In the genomic region with DNA sequence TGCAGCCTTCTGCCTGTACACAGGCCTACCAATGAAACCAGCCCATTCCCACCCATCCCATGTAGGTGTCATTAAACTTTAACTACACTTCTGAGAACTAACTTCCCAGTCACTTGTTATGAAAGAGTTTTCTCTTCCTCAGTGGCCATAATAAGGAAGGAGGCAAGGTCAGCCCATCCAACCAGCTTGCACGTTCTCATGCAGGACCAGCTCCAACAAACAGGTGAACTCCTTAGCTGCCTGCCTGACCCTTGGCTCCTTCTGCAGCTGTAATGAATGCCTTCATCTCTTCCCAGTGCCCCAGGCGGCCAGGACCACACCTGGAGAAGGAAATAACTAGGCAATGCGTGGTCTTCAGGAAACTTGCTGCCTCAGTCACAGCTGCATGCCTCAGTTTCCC, we compare ENCODE assay signal across 29 mouse cellular contexts. TPM values are rescaled to one million over a fixed set of nuclear protein-coding genes. Genes with fewer than 3 reads are reported as not detected.
DNase-seq lines count a peak whose midpoint lies in the region; ATAC-seq and TF ChIP-seq lines count a peak whose summit lies in the region.
"Had no signal": no experiment of that assay in that cellular context is flagged by ENCODE, and none has a peak within 500 bp of the region (broad histone marks: within the 10 kb centered on the region; RNA-seq: fewer than 3 reads in every experiment).

No protein-coding gene starts in this region.

- H3K9me3 ChIP-seq in kidney, embryonic 16.5 days (ENCODE audit: low read length): no peaks in the 10 kb centered on the region
- H3K9me3 ChIP-seq: embryonic facial prominence, embryonic 13.5 days; forebrain, embryonic 10.5 days; forebrain, embryonic 15.5 days; hindbrain, embryonic 12.5 days; limb, embryonic 13.5 days; lung, embryonic 15.5 days; midbrain, embryonic 10.5 days; neural tube, embryonic 13.5 days had no signal

- no peaks in the 10 kb centered on the region for H3K4me1 ChIP-seq in kidney, embryonic 16.5 days (ENCODE audit: insufficient read depth, low read length)
- H3K4me1 ChIP-seq in testis, adult 2 months (ENCODE audit: control insufficient read depth, insufficient read depth, low read length): peaks cover 14% of the 10 kb centered on the region
- H3K4me1 ChIP-seq: lung, embryonic 15.5 days had no signal

- H3K4me3 ChIP-seq in kidney, embryonic 16.5 days (ENCODE audit: low read length): no peak overlapping the region
- peak overlapping the region; percentile 11 for H3K4me3 ChIP-seq in testis, adult 2 months (ENCODE audit: control insufficient read depth, low read depth, low read length)
- H3K4me3 ChIP-seq: embryonic facial prominence, embryonic 13.5 days; forebrain, embryonic 15.5 days; gastrocnemius, adult 2 months; hindbrain, embryonic 12.5 days; limb, embryonic 13.5 days; lung, embryonic 15.5 days; neural tube, embryonic 13.5 days had no signal

- TF ChIP-seq POLR2A in testis, adult 2 months (IDR thresholded peaks at IDR 0.05; ENCODE audit: control insufficient read depth, low read depth, low read length): no peak

- no peak overlapping the region for H3K27ac ChIP-seq in kidney, embryonic 16.5 days (ENCODE audit: low read length)
- H3K27ac ChIP-seq in testis, adult 2 months (ENCODE audit: control insufficient read depth, insufficient read depth, low read depth, low read length): no peak overlapping the region
- H3K27ac ChIP-seq: embryonic facial prominence, embryonic 13.5 days; forebrain, embryonic 15.5 days; gastrocnemius, adult 2 months; hindbrain, embryonic 12.5 days; hindbrain, postnatal 0 days; kidney, postnatal 0 days; limb, embryonic 13.5 days; lung, embryonic 15.5 days; neural tube, embryonic 13.5 days had no signal

- 53% methylated on average over 3 of the region's 3 CpGs for WGBS in kidney, embryonic 16.5 days

- DNase-seq in kidney, adult 18-20 months: peak; percentile 39
- no peak for DNase-seq in testis, postnatal 14 days (ENCODE audit: low spot score)
- DNase-seq in kidney, postnatal 25 days: peak; percentile 38 to 85
- no peak for DNase-seq in thymus, postnatal 4 days
- no peak for DNase-seq in frontal cortex, adult 2 months (ENCODE audit: extremely low spot score in 1 of 2, low spot score in 1 of 2)
- DNase-seq: adrenal gland, adult 8-10 months; cerebellum, adult 9-11 months; gastrocnemius, adult 2 months; gastrocnemius, postnatal 36 days; heart, adult 18-20 months; heart, postnatal 36 days; right cerebral cortex, postnatal 4 days had no signal

- no peaks in the 10 kb centered on the region for H3K36me3 ChIP-seq in kidney, embryonic 16.5 days (ENCODE audit: insufficient read depth, low read length)
- no peaks in the 10 kb centered on the region for H3K36me3 ChIP-seq in testis, adult 2 months (ENCODE audit: control insufficient read depth, insufficient read depth, low read length)
- H3K36me3 ChIP-seq: embryonic facial prominence, embryonic 13.5 days; forebrain, embryonic 10.5 days; forebrain, embryonic 15.5 days; hindbrain, embryonic 12.5 days; limb, embryonic 13.5 days; lung, embryonic 15.5 days; midbrain, embryonic 10.5 days; neural tube, embryonic 13.5 days had no signal

- peaks cover 4% of the 10 kb centered on the region for H3K27me3 ChIP-seq in kidney, embryonic 16.5 days (ENCODE audit: insufficient read depth, low read length)
- no peaks in the 10 kb centered on the region for H3K27me3 ChIP-seq in testis, adult 2 months (ENCODE audit: control insufficient read depth, insufficient read depth, low read length)
- H3K27me3 ChIP-seq: forebrain, embryonic 15.5 days had no signal

- ATAC-seq in kidney, embryonic 16.5 days (ENCODE audit: low FRiP score, low TSS enrichment): no peak
- ATAC-seq in monocyte, adult 5-6 weeks (replicated peaks; ENCODE audit: insufficient number of reproducible peaks, low FRiP score, low TSS enrichment, poor library complexity, severe bottlenecking): no peak
- ATAC-seq: forebrain, embryonic 15.5 days; hindbrain, postnatal 0 days; midbrain, embryonic 16.5 days had no signal

- H3K9ac ChIP-seq in kidney, embryonic 16.5 days (replicated peaks; ENCODE audit: low read length): no peak overlapping the region
- H3K9ac ChIP-seq: embryonic facial prominence, embryonic 13.5 days; forebrain, embryonic 15.5 days; hindbrain, embryonic 12.5 days; limb, embryonic 13.5 days; lung, embryonic 15.5 days; neural tube, embryonic 13.5 days had no signal

- no peak for TF ChIP-seq CTCF in testis, adult 2 months (IDR thresholded peaks at IDR 0.05; ENCODE audit: control insufficient read depth, insufficient read depth, insufficient replicate concordance, low read depth, low read length)

- no peak overlapping the region for H3K4me2 ChIP-seq in kidney, embryonic 16.5 days (replicated peaks; ENCODE audit: low read depth, low read length)
- H3K4me2 ChIP-seq: embryonic facial prominence, embryonic 13.5 days; forebrain, embryonic 15.5 days; heart, embryonic 11.5 days; hindbrain, embryonic 12.5 days; limb, embryonic 13.5 days; lung, embryonic 15.5 days; neural tube, embryonic 13.5 days had no signal

RNA-seq across cellular contexts. Expression of a gene that starts 11.7 kb away (rescaled TPM):
- 86.5 and 95.7 TPM in 2 replicates for polyA plus RNA-seq in kidney, embryonic 16.5 days (2015; fragmentation: Nextera tagmentation; extraction: Ambion mirVana)
- 2.4 and 4.0 TPM in 2 replicates for polyA plus RNA-seq in testis, adult 2 months (2012; rRNA removed)
- polyA plus RNA-seq in frontal cortex, adult 2 months (2012; rRNA removed): 63.0 and 71.7 TPM in 2 replicates
- total RNA-seq in monocyte, adult 5-6 weeks (2017): not detected in 3 replicates
- total RNA-seq: megakaryocyte progenitor cell, adult 5-6 weeks had no signal
- polyA plus RNA-seq: embryonic facial prominence, embryonic 13.5 days; liver, embryonic 16.5 days had no signal

RNA-seq across cellular contexts. Expression of a gene that starts 29.7 kb away (rescaled TPM):
- 57.6 and 61.6 TPM in 2 replicates for polyA plus RNA-seq in kidney, embryonic 16.5 days (2015; fragmentation: Nextera tagmentation; extraction: Ambion mirVana)
- 44.6 and 45.3 TPM in 2 replicates for polyA plus RNA-seq in testis, adult 2 months (2012; rRNA removed)
- 37.8 and 47.5 TPM in 2 replicates for polyA plus RNA-seq in frontal cortex, adult 2 months (2012; rRNA removed)
- total RNA-seq in monocyte, adult 5-6 weeks (2017): 8.6 to 18.2 TPM (median 17.8 TPM) in 3 replicates

Comparison
In these comparisons a context has a peak if more than half of its experiments do, and no peak if none do; other contexts are left out.
1. DNase-seq: peak in kidney, adult 18-20 months (single experiment) and kidney, postnatal 25 days (2 of 2); none in testis, postnatal 14 days (single experiment), thymus, postnatal 4 days (single experiment) and frontal cortex, adult 2 months (0 of 2).
2. RNA of a gene that starts 11.7 kb away (polyA plus RNA-seq): 86.5 to 95.7 TPM in kidney, embryonic 16.5 days and 63.0 to 71.7 TPM in frontal cortex, adult 2 months; 2.4 to 4.0 TPM in testis, adult 2 months; every median in the first group is over 10 times any median in the second.